Mouse (Mus musculus): ENCODE data around the gene S100z. TPM values are rescaled to one million over a fixed set of nuclear protein-coding genes. Genes with fewer than 3 reads are reported as not detected.

S100z gene
- total RNA-seq (2023): not detected

GRCm38 (mm10) chr13:95478671-95479413, at the start of gene S100z:
Gene S100z, minus strand, starts transcription at chr13:95478721.

GRCm38 (mm10) chr13:95524674-95525491, 46.4 kb upstream of the S100z start, which contains the start of gene F2rl1:
Gene F2rl1, minus strand, starts transcription at chr13:95525227.

GRCm38 (mm10) chr13:95444824-95445223, 33.7 kb downstream of the S100z start, which contains the start of gene Crhbp:
Gene Crhbp, minus strand, starts transcription at chr13:95444924.

Other genes starting within 250 kb of the S100z start
- not detected for gene Pde8b, start 228.4 kb downstream of the S100z start, total RNA-seq (2023)
- 10 to 100 TPM; 21.5 to 25.0 TPM for gene Zbed3, start 155.1 kb downstream of the S100z start, total RNA-seq (2023)
- 10 to 100 TPM; 46.5 to 50.7 TPM for gene Aggf1, start 103.4 kb downstream of the S100z start, total RNA-seq (2023)
- under 1 TPM in 1 of 2 experiments, not detected in 1; 0.53 TPM for gene Crhbp, start 33.8 kb downstream of the S100z start, total RNA-seq (2023)
- gene F2rl1, start 46.5 kb upstream of the S100z start, total RNA-seq (2023): under 1 TPM; 0.44 to 0.47 TPM
- gene F2r, start 139.8 kb upstream of the S100z start, total RNA-seq (2023): under 1 TPM; 0.15 to 0.32 TPM
- not detected for gene F2rl2, start 218.1 kb upstream of the S100z start, total RNA-seq (2023)

All from B cell, adult 67 days (primary cell).